Mouse (Mus musculus): ENCODE measurements around the gene Chmp4b. TPM values are rescaled to one million over a fixed set of nuclear protein-coding genes. Genes with fewer than 3 reads are reported as not detected.

The Chmp4b gene
- polyA plus RNA-seq, 1 experiment from 2014 or later, result 17.5 TPM

GRCm38 (mm10) chr2:154668680-154669079, 17.2 kb downstream of the Chmp4b start:
- Histone ChIP-seq H3K27ac (no peak overlapping the region), H3K9ac (no peak overlapping the region), H3K9me3 (replicated peaks) (no peaks in the 10 kb centered on the region), H3K36me3 (peaks cover 31% of the 10 kb centered on the region), H3K27me3 (no peaks in the 10 kb centered on the region), H3K4me1 (replicated peaks) (peaks cover 17% of the 10 kb centered on the region), H3K4me2 (no peak overlapping the region), H3K4me3 (replicated peaks) (no peak overlapping the region)
- 72% methylated on average over 7 of the region's 7 CpGs for WGBS (ENCODE audit: insufficient replicate concordance)
- no peak for ATAC-seq (ENCODE audit: low read depth)
- DNase-seq, result no peak

DNA sequence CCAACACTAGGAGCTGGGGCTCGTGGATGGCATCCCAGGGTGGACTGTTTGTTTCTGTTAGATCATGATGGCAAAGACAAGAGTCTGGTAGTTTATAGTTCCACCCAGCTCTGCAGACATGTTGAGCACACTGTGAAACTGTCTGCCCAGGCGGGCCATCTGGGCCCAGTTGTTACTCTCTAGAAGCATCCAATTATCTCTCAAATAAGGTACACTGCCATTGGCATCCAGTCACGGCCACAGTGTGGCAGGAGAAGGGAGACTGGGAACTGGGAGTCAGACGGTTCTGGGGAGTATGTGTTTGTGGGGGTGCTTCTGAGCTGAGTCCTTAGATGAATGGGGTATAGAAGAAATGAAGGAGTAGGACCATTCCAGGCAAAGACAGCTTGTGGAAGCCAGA, 18.6 kb downstream of the Chmp4b start:
- H3K4me1 ChIP-seq (replicated peaks), result peaks cover 22% of the 10 kb centered on the region
- H3K9me3 ChIP-seq (replicated peaks), result no peaks in the 10 kb centered on the region
- no peak overlapping the region for H3K4me2 ChIP-seq
- 75% methylated on average over 4 of the region's 4 CpGs for WGBS (ENCODE audit: insufficient replicate concordance)
- no peak overlapping the region for H3K4me3 ChIP-seq (replicated peaks)
- no peak for DNase-seq
- H3K36me3 ChIP-seq, result peaks cover 25% of the 10 kb centered on the region
- H3K9ac ChIP-seq, result no peak overlapping the region
- H3K27me3 ChIP-seq, result no peaks in the 10 kb centered on the region
- ATAC-seq (ENCODE audit: low read depth), result no peak
- H3K27ac ChIP-seq, result no peak overlapping the region

DNA sequence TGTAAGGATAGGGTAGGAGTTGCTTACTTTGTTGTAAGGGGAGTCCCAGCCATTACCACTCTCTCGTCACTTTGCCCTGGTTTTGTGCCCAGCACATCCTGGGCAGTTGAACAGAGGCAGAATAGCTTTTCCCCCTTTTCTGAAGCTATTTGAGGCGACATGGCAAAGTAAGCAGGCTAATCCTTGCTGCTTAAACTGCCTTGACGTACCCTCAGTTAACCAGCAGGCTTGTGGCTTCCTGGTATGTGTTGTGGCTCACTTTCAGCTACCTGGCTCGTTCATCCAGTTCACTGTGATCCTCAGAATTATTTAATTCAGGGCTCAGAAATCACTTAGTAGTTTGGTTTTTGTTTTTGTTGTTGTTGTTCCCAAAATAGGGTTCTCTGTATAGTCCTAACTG, 19.2 kb downstream of the Chmp4b start:
- no peak overlapping the region for H3K4me3 ChIP-seq (replicated peaks)
- H3K27ac ChIP-seq, result no peak overlapping the region
- no peaks in the 10 kb centered on the region for H3K27me3 ChIP-seq
- peaks cover 24% of the 10 kb centered on the region for H3K36me3 ChIP-seq
- 78% methylated on average over 4 of the region's 4 CpGs for WGBS (ENCODE audit: insufficient replicate concordance)
- peaks cover 28% of the 10 kb centered on the region for H3K4me1 ChIP-seq (replicated peaks)
- H3K9me3 ChIP-seq (replicated peaks), result no peaks in the 10 kb centered on the region
- no peak overlapping the region for H3K9ac ChIP-seq
- ATAC-seq (ENCODE audit: low read depth), result no peak
- H3K4me2 ChIP-seq, result no peak overlapping the region
- no peak for DNase-seq

DNA sequence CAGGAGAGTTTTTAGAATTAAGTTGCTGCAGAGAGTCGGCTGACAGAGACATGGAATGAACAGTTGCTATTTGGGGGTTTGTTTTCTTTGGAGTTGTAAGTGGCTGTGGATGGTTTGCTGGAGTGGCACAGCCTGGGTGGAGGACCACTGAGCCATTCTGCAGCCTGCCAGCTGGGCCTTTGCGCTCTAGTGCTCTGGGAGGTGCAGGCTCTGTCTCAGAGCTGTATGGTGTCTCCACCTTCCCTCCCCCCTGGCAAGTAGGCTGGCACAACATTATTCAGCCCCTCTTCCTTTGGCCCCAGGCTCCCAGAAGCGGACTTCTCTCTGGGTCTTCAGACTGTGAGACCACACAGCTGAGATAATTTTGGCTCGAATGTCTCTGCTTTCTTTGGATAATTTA, 22.5 kb downstream of the Chmp4b start:
- Histone ChIP-seq H3K4me1 (replicated peaks) (peaks cover 46% of the 10 kb centered on the region), H3K4me3 (replicated peaks) (no peak overlapping the region), H3K9me3 (replicated peaks) (no peaks in the 10 kb centered on the region), H3K27ac (no peak overlapping the region), H3K4me2 (no peak overlapping the region), H3K27me3 (no peaks in the 10 kb centered on the region), H3K9ac (no peak overlapping the region), H3K36me3 (peaks cover 21% of the 10 kb centered on the region)
- ATAC-seq (ENCODE audit: low read depth) (no peak), DNase-seq (no peak)
- WGBS (ENCODE audit: insufficient replicate concordance), result 77% methylated on average over 4 of the region's 4 CpGs

- peak; percentile 81 for ATAC-seq (ENCODE audit: low read depth)
- 49% methylated on average over 19 of the region's 19 CpGs for WGBS (ENCODE audit: insufficient replicate concordance)
- H3K4me1 ChIP-seq (replicated peaks), result peaks cover 64% of the 10 kb centered on the region
Measured at GRCm38 (mm10) chr2:154676653-154677609, 25.4 kb downstream of the Chmp4b start.

DNA sequence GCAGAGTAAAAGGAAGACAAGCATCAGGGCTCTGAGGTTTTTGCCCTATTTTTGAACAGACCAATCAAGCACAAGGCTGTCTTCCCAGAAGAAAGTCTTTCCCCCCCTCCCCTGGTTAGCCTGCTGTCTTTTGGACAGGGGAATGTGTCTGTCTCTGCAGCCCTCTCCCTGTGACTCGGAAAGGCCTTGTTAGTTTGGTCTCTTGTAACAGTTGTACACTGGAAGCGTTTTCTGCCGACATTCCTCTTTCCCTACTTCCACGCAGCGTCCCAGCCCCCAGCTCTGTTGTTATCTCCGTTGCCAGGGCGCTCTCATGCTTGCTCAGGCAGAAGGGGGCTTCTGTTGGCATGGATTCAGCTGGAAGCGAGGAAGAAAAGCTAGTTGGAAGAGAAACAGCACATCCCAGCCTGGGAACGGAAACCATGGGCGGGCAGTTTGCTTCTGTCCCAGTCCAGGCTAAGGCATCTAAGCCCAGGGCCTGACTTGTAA, 26.2 kb downstream of the Chmp4b start:
- peak overlapping the region; percentile 49 for H3K9ac ChIP-seq
- H3K27ac ChIP-seq, result peak overlapping the region; percentile 83
- H3K9me3 ChIP-seq (replicated peaks), result no peaks in the 10 kb centered on the region
- ATAC-seq (ENCODE audit: low read depth) (0 out of 2 replicates have a peak, but pooled peaks have one; percentile 18), DNase-seq (no peak)
- WGBS (ENCODE audit: insufficient replicate concordance), result 43% methylated on average over 10 of the region's 10 CpGs
- peak overlapping the region; percentile 53 for H3K4me2 ChIP-seq
- peaks cover 64% of the 10 kb centered on the region for H3K4me1 ChIP-seq (replicated peaks)
- no peaks in the 10 kb centered on the region for H3K27me3 ChIP-seq
- peaks cover 16% of the 10 kb centered on the region for H3K36me3 ChIP-seq
- H3K4me3 ChIP-seq (replicated peaks), result peak overlapping the region; percentile 24

More at GRCm38 (mm10) chr2:154676653-154677609, 25.4 kb downstream of the Chmp4b start:
- Histone ChIP-seq H3K9ac (peak overlapping the region; percentile 49), H3K27me3 (no peaks in the 10 kb centered on the region), H3K4me3 (replicated peaks) (peak overlapping the region; percentile 24), H3K4me2 (peak overlapping the region; percentile 53), H3K27ac (peak overlapping the region; percentile 83), H3K9me3 (replicated peaks) (no peaks in the 10 kb centered on the region), H3K36me3 (peaks cover 16% of the 10 kb centered on the region)
- peak; percentile 59 for DNase-seq

DNA sequence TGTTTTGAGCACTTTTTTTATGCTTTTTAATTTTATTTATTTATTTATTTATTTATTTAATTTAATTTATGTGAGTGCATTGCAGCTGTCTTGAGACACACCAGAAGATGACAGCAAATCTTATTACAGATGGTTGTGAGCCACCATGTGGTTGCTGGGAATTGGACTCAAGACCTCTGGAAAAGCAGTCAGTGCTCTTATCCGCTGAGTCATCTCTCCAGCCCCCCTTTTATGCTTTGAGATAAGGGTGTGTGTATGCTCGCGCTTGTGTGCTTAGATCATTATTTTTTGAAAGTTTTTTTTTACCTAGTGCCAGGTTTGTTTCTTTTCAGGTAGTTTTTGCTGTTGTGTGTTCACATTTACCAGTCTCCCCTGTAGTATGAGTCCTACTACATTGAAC, 27.5 kb downstream of the Chmp4b start:
- no peak for DNase-seq
- no peak for ATAC-seq (ENCODE audit: low read depth)
- H3K4me1 ChIP-seq (replicated peaks), result peaks cover 64% of the 10 kb centered on the region
- H3K9me3 ChIP-seq (replicated peaks), result no peaks in the 10 kb centered on the region
- H3K36me3 ChIP-seq, result peaks cover 12% of the 10 kb centered on the region; the same call in 1 of the 2 replicates
- no peaks in the 10 kb centered on the region for H3K27me3 ChIP-seq
- H3K4me2 ChIP-seq, result no peak overlapping the region
- H3K9ac ChIP-seq, result no peak overlapping the region
- no peak overlapping the region for H3K27ac ChIP-seq
- 41% methylated on average over 3 of the region's 3 CpGs for WGBS (ENCODE audit: insufficient replicate concordance)
- H3K4me3 ChIP-seq (replicated peaks), result no peak overlapping the region

DNA sequence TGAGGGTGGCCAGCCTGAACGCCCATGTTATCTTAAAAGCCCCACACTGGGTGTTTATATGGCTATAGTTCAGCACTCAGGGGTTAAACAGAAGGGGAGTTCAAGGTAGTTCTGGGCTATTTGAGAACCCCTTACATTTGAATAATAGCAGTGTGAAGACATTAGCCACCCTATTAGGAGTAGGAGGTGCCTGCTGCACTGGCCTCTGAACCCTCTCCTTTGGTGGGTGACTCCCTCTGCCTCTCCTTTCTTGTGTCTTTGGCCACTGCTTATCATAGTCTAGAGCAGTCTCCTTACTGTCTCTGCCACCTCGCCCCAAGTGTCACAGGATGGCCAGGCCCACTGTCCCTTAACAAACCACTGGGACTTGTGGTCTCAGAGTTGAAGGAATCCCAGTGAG, 28.8 kb downstream of the Chmp4b start:
- Histone ChIP-seq H3K4me1 (replicated peaks) (peaks cover 61% of the 10 kb centered on the region), H3K27me3 (no peaks in the 10 kb centered on the region), H3K4me3 (replicated peaks) (no peak overlapping the region), H3K9ac (peak overlapping the region; percentile 33; the same call in 1 of the 2 replicates), H3K36me3 (peaks cover 10% of the 10 kb centered on the region; the same call in 1 of the 2 replicates), H3K27ac (0 out of 2 replicates have a peak overlapping the region, but pooled peaks have one; percentile 18), H3K4me2 (no peak overlapping the region), H3K9me3 (replicated peaks) (no peaks in the 10 kb centered on the region)
- ATAC-seq (ENCODE audit: low read depth) (no peak), DNase-seq (no peak)
- 49% methylated on average over 2 of the region's 2 CpGs for WGBS (ENCODE audit: insufficient replicate concordance)

DNA sequence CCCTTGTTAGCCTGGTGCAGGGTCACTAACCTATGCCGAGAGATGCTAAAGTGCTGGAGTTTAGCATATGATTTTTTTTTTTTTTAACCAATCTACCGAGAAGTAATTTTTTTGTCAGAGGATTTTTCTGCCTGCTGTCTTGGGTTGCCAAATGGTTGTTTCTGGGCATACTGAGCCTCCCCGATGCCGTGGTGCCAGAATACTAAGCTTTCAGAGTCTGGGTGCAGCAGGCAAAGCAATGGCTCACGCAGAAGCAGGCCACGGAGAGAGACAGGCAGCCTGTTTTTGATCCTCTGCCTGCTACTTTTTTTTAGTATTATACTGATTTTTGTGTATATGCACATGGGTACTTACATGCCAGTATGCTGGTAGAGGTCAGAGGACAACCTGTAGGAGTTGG, 29.4 kb downstream of the Chmp4b start:
- Histone ChIP-seq H3K4me1 (replicated peaks) (peaks cover 59% of the 10 kb centered on the region), H3K4me2 (no peak overlapping the region), H3K9me3 (replicated peaks) (no peaks in the 10 kb centered on the region), H3K27ac (no peak overlapping the region), H3K4me3 (replicated peaks) (no peak overlapping the region), H3K9ac (no peak overlapping the region), H3K27me3 (no peaks in the 10 kb centered on the region), H3K36me3 (peaks cover 6% of the 10 kb centered on the region; the same call in 1 of the 2 replicates)
- 84% methylated on average over 6 of the region's 6 CpGs for WGBS (ENCODE audit: insufficient replicate concordance)
- no peak for DNase-seq
- ATAC-seq (ENCODE audit: low read depth), result no peak

DNA sequence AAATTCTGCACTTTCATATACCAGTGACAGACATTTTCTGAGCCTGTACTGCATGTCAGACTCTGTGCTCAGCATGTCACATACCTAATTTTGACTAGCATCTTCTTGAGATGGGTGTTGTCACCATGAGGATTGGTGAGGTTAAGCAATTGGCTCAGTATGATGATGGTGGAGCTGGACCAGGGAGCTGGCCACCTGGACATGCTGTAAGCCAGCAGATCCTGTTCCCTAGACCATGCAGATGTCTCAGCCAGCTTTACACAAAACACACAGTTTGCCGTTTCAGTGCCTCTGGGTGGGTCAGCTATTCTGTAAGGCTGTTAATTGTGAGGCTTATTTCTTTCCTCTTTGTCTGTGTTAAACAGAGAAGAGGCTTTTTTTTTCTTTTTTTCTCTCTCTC, 31.2 kb downstream of the Chmp4b start:
- Histone ChIP-seq H3K27me3 (no peaks in the 10 kb centered on the region), H3K36me3 (peaks cover 6% of the 10 kb centered on the region; the same call in 1 of the 2 replicates), H3K9me3 (replicated peaks) (no peaks in the 10 kb centered on the region), H3K27ac (no peak overlapping the region), H3K4me3 (replicated peaks) (no peak overlapping the region), H3K4me2 (no peak overlapping the region), H3K9ac (no peak overlapping the region), H3K4me1 (replicated peaks) (peaks cover 47% of the 10 kb centered on the region)
- 60% methylated on average over 1 of the region's 1 CpGs for WGBS (ENCODE audit: insufficient replicate concordance)
- ATAC-seq (ENCODE audit: low read depth) (no peak), DNase-seq (no peak)

- H3K4me2 ChIP-seq, result no peak overlapping the region
- H3K4me3 ChIP-seq (replicated peaks), result no peak overlapping the region
- DNase-seq, result no peak
- H3K9ac ChIP-seq, result no peak overlapping the region
- H3K9me3 ChIP-seq (replicated peaks), result no peaks in the 10 kb centered on the region
- H3K4me1 ChIP-seq (replicated peaks), result peaks cover 27% of the 10 kb centered on the region
- no peak for ATAC-seq (ENCODE audit: low read depth)
- H3K27ac ChIP-seq, result no peak overlapping the region
- no peaks in the 10 kb centered on the region for H3K27me3 ChIP-seq
- 88% methylated on average over 7 of the region's 7 CpGs for WGBS (ENCODE audit: insufficient replicate concordance)
- H3K36me3 ChIP-seq, result peaks cover 12% of the 10 kb centered on the region
Measured at GRCm38 (mm10) chr2:154684901-154685470, 33.5 kb downstream of the Chmp4b start.

Data from liver, embryonic 13.5 days (tissue).